Mouse (Mus musculus) splenic B cell, adult 2 months (primary cell): ENCODE measurements around the gene Mrgprb3.

Source experiments
- DNase-seq: peaks from one replicate; pipeline ENCODE4 v3.0.0-alpha.2; 2011; ENCODE audit warnings: low read depth, low spot score
- H3K27me3 ChIP-seq: 2 replicates; pipeline ENCODE4 v1.6.1; 2012; ENCODE audit warnings: mild to moderate bottlenecking, low read length, moderate library complexity, mixed read lengths; ENCODE audit not compliant: control insufficient read depth, poor library complexity, insufficient read depth, severe bottlenecking
- H3K36me3 ChIP-seq: 2 replicates; pipeline ENCODE4 v1.6.1; 2012; ENCODE audit warnings: mild to moderate bottlenecking, low read length, moderate library complexity, mixed read lengths; ENCODE audit not compliant: control insufficient read depth, poor library complexity, insufficient read depth, severe bottlenecking

Mrgprb3 gene

DNA sequence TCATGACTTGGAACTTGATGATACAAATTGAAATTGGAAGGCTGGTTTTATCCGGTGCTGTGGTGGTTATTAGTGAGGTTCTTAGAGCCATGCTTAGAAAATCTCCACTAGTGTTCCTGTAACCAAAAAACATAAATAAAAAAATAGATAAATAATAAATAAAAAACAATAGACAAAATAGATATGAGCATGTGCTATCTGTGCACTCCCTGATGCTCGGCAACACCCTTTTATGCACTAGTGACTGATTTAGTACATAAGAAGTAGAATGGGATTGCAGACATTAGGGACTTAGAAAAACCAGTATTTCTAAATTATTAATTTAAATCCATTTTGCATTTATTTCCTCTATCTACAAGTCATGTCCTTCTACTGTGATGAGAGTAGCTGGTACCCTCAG is at the start of gene Mrgprb3:
Gene Mrgprb3, minus strand, starts transcription at position 101 of the 400 bp plus-strand sequence.
- no peaks in the 10 kb centered on the region for H3K27me3 ChIP-seq
- no peaks in the 10 kb centered on the region for H3K36me3 ChIP-seq
- DNase-seq: no peak
